Mouse (Mus musculus): Measurements from ENCODE around the gene St5. TPM values are rescaled to one million over a fixed set of nuclear protein-coding genes. Genes with fewer than 3 reads are reported as not detected.

The St5 gene
- polyA plus RNA-seq, 1 experiment from 2014 or later, result 58.9 TPM

- WGBS, result 18% methylated on average over 9 of the region's 9 CpGs
- TF ChIP-seq EP300 (IDR thresholded peaks at IDR 0.05), result no peak
- TF ChIP-seq CTCF (IDR thresholded peaks at IDR 0.05), result no peak
- peak; percentile 60 for DNase-seq (ENCODE audit: low spot score)
- no peak overlapping the region for H3K9ac ChIP-seq (replicated peaks; ENCODE audit: low read depth)
- ATAC-seq, result peak; percentile 65
- no peaks in the 10 kb centered on the region for H3K36me3 ChIP-seq (ENCODE audit: insufficient read depth, low read length)
- no peaks in the 10 kb centered on the region for H3K9me3 ChIP-seq (ENCODE audit: low read length)
- H3K4me1 ChIP-seq (ENCODE audit: insufficient read depth, low read depth, low read length), result peaks cover 14% of the 10 kb centered on the region; the same call in 1 of the 2 replicates
- H3K4me2 ChIP-seq (replicated peaks; ENCODE audit: low read depth, low read length), result no peak overlapping the region
- H3K4me3 ChIP-seq (ENCODE audit: low read depth, low read length), result no peak overlapping the region
- peak overlapping the region; percentile 27 for H3K27ac ChIP-seq (ENCODE audit: low read length)
- H3K27me3 ChIP-seq (replicated peaks; ENCODE audit: insufficient read depth, low read length), result no peaks in the 10 kb centered on the region
These were observed 74.3 kb downstream of the St5 start for GRCm38 (mm10) chr7:109628935-109629609.

GRCm38 (mm10) chr7:109627851-109628250, 75.6 kb downstream of the St5 start:
- no peaks in the 10 kb centered on the region for H3K9me3 ChIP-seq (ENCODE audit: low read length)
- no peak overlapping the region for H3K4me3 ChIP-seq (ENCODE audit: low read depth, low read length)
- H3K36me3 ChIP-seq (ENCODE audit: insufficient read depth, low read length), result no peaks in the 10 kb centered on the region
- TF ChIP-seq EP300 (IDR thresholded peaks at IDR 0.05) (no peak), CTCF (IDR thresholded peaks at IDR 0.05) (no peak)
- WGBS, result 60% methylated on average over 2 of the region's 2 CpGs
- no peak overlapping the region for H3K4me2 ChIP-seq (replicated peaks; ENCODE audit: low read depth, low read length)
- no peak for ATAC-seq
- H3K27ac ChIP-seq (ENCODE audit: low read length), result no peak overlapping the region
- no peaks in the 10 kb centered on the region for H3K27me3 ChIP-seq (replicated peaks; ENCODE audit: insufficient read depth, low read length)
- H3K4me1 ChIP-seq (ENCODE audit: insufficient read depth, low read depth, low read length), result peaks cover 14% of the 10 kb centered on the region; the same call in 1 of the 2 replicates
- H3K9ac ChIP-seq (replicated peaks; ENCODE audit: low read depth), result no peak overlapping the region
- DNase-seq (ENCODE audit: low spot score), result no peak

DNA sequence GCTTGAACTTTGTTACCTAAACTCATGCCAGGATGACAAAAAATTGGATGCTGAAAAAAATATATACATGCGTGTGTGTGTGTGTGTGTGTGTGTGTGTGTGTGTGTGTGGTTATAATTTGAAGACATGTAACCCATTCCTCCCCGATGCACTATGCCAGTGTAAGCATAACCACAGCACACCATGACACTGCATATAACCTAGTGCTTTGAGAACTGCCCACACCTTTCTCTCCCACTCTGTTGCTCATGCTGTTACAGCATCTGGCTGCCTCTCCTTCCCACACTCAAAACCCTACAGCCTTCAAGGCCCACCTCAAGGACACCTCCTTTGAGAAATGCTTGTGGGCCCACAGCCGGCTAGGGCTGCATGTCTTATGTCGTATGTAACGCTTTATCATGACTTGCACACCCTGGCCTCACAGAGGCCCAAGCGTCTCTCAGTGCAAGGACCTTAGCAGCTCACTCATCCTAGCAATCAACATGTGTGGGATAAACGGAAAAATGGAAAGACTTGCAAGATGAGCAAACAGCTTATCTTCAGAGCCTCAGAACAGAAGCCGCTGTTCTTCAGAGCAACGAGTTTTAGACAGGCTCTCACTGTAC, 81.1 kb downstream of the St5 start:
- DNase-seq (ENCODE audit: low spot score) (no peak), ATAC-seq (no peak)
- no peak for TF ChIP-seq EP300 (IDR thresholded peaks at IDR 0.05)
- no peak for TF ChIP-seq CTCF (IDR thresholded peaks at IDR 0.05)
- Histone ChIP-seq H3K36me3 (ENCODE audit: insufficient read depth, low read length) (no peaks in the 10 kb centered on the region), H3K27ac (ENCODE audit: low read length) (0 out of 2 replicates have a peak overlapping the region, but pooled peaks have one; percentile 47), H3K4me2 (replicated peaks; ENCODE audit: low read depth, low read length) (no peak overlapping the region), H3K4me1 (ENCODE audit: insufficient read depth, low read depth, low read length) (peaks cover 23% of the 10 kb centered on the region; the same call in 1 of the 2 replicates), H3K9ac (replicated peaks; ENCODE audit: low read depth) (no peak overlapping the region), H3K4me3 (ENCODE audit: low read depth, low read length) (no peak overlapping the region), H3K9me3 (ENCODE audit: low read length) (no peaks in the 10 kb centered on the region), H3K27me3 (replicated peaks; ENCODE audit: insufficient read depth, low read length) (no peaks in the 10 kb centered on the region)
- WGBS, result 61% methylated on average over 9 of the region's 9 CpGs

- no peaks in the 10 kb centered on the region for H3K36me3 ChIP-seq (ENCODE audit: insufficient read depth, low read length)
- 14% methylated on average over 2 of the region's 2 CpGs for WGBS
- H3K9ac ChIP-seq (replicated peaks; ENCODE audit: low read depth), result no peak overlapping the region
- ATAC-seq (no peak), DNase-seq (ENCODE audit: low spot score) (peak; percentile 53)
- H3K27me3 ChIP-seq (replicated peaks; ENCODE audit: insufficient read depth, low read length), result no peaks in the 10 kb centered on the region
- TF ChIP-seq CTCF (IDR thresholded peaks at IDR 0.05) (no peak), EP300 (IDR thresholded peaks at IDR 0.05) (no peak)
- no peaks in the 10 kb centered on the region for H3K9me3 ChIP-seq (ENCODE audit: low read length)
- peak overlapping the region; percentile 57 for H3K27ac ChIP-seq (ENCODE audit: low read length)
- H3K4me1 ChIP-seq (ENCODE audit: insufficient read depth, low read depth, low read length), result peaks cover 36% of the 10 kb centered on the region
- no peak overlapping the region for H3K4me2 ChIP-seq (replicated peaks; ENCODE audit: low read depth, low read length)
- no peak overlapping the region for H3K4me3 ChIP-seq (ENCODE audit: low read depth, low read length)
These were observed 82.4 kb downstream of the St5 start for GRCm38 (mm10) chr7:109620967-109621366.

DNA sequence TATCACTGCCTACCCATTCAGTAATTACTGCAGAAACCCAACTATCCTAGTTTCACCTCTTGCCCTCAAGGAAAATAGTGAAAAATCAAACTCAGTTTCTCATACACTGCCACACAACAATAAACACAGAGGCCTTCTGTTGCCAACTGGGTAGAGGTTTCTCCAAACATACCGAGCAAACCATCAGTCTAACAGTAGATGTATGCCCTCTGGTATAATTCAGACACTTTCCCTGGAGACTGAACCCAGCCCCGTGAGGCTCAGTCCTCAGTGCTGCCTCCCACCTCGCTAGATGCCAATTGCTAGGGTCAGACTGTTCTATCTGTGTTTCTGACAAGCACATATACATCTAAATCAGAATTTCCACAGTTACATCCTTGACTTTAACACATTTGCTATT, 83.1 kb downstream of the St5 start:
- ATAC-seq (no peak), DNase-seq (ENCODE audit: low spot score) (no peak)
- Histone ChIP-seq H3K4me2 (replicated peaks; ENCODE audit: low read depth, low read length) (no peak overlapping the region), H3K9ac (replicated peaks; ENCODE audit: low read depth) (no peak overlapping the region), H3K27ac (ENCODE audit: low read length) (peak overlapping the region; percentile 57), H3K4me3 (ENCODE audit: low read depth, low read length) (no peak overlapping the region), H3K9me3 (ENCODE audit: low read length) (no peaks in the 10 kb centered on the region), H3K27me3 (replicated peaks; ENCODE audit: insufficient read depth, low read length) (no peaks in the 10 kb centered on the region), H3K4me1 (ENCODE audit: insufficient read depth, low read depth, low read length) (peaks cover 43% of the 10 kb centered on the region), H3K36me3 (ENCODE audit: insufficient read depth, low read length) (no peaks in the 10 kb centered on the region)
- WGBS, result 66% methylated on average over 3 of the region's 3 CpGs
- no peak for TF ChIP-seq EP300 (IDR thresholded peaks at IDR 0.05)

GRCm38 (mm10) chr7:109618721-109619120, 84.7 kb downstream of the St5 start:
- Histone ChIP-seq H3K9me3 (ENCODE audit: low read length) (no peaks in the 10 kb centered on the region), H3K4me1 (ENCODE audit: insufficient read depth, low read depth, low read length) (peaks cover 52% of the 10 kb centered on the region), H3K36me3 (ENCODE audit: insufficient read depth, low read length) (no peaks in the 10 kb centered on the region), H3K9ac (replicated peaks; ENCODE audit: low read depth) (no peak overlapping the region), H3K4me2 (replicated peaks; ENCODE audit: low read depth, low read length) (no peak overlapping the region), H3K4me3 (ENCODE audit: low read depth, low read length) (no peak overlapping the region), H3K27ac (ENCODE audit: low read length) (peak overlapping the region; percentile 89; the same call in 1 of the 2 replicates), H3K27me3 (replicated peaks; ENCODE audit: insufficient read depth, low read length) (no peaks in the 10 kb centered on the region)
- no peak; the same call in 1 of the 2 replicates for TF ChIP-seq EP300 (IDR thresholded peaks at IDR 0.05)
- peak; percentile 88 for TF ChIP-seq CTCF (IDR thresholded peaks at IDR 0.05)
- DNase-seq (ENCODE audit: low spot score) (peak; percentile 90), ATAC-seq (no peak)
- 28% methylated on average over 6 of the region's 6 CpGs for WGBS
